Mouse (Mus musculus) lung, embryonic 16.5 days (tissue): ENCODE results near the gene Bmpr2. TPM values are rescaled to one million over a fixed set of nuclear protein-coding genes. Genes with fewer than 3 reads are reported as not detected.

Source experiments
- ATAC-seq: fragments of 200-750 bp; cut with Nextera tagmentation; 2 replicates; pipeline ENCODE4 v1.8.0; 2017; ENCODE audit warnings: low read depth, mild to moderate bottlenecking, moderate library complexity
- H3K27ac ChIP-seq: fragments of 300-500 bp; sonication (generic); 2 replicates; pipeline ENCODE4 v1.5.1; 2014; ENCODE audit warnings: mild to moderate bottlenecking, control low read depth, low read length
- H3K27me3 ChIP-seq: fragments of 300-500 bp; sonication (generic); 2 replicates; pipeline ENCODE4 v1.6.1; 2014; ENCODE audit warnings: low read depth, low read length, mixed read lengths; ENCODE audit not compliant: control insufficient read depth, insufficient read depth
- H3K36me3 ChIP-seq: fragments of 300-500 bp; sonication (generic); 2 replicates; pipeline ENCODE4 v1.6.1; 2014; ENCODE audit warnings: low read length; ENCODE audit not compliant: control insufficient read depth, insufficient read depth
- H3K4me1 ChIP-seq: fragments of 300-500 bp; sonication (generic); replicated peaks from 2 replicates; pipeline ENCODE4 v1.6.1; 2014; ENCODE audit warnings: low read length, mixed read lengths; ENCODE audit not compliant: control insufficient read depth, insufficient read depth
- H3K4me2 ChIP-seq: fragments of 300-500 bp; sonication (generic); 2 replicates; pipeline ENCODE4 v1.6.1; 2014; ENCODE audit warnings: low read depth, low read length, control low read depth
- H3K4me3 ChIP-seq: fragments of 300-500 bp; sonication (generic); 2 replicates; pipeline ENCODE4 v1.5.1; 2014; ENCODE audit warnings: mild to moderate bottlenecking, low read length, control low read depth
- H3K9ac ChIP-seq: fragments of 300-500 bp; sonication (generic); 2 replicates; pipeline ENCODE4 v1.6.1; 2014; ENCODE audit warnings: low read length, control low read depth
- H3K9me3 ChIP-seq: fragments of 300-500 bp; sonication (generic); 2 replicates; pipeline ENCODE4 v1.6.1; 2016; ENCODE audit warnings: low read length; ENCODE audit not compliant: control insufficient read depth
- WGBS: fragments of 180-500 bp; shearing (Covaris S2); extraction: QIAGEN DNeasy Blood & Tissue Kit; methylation state at CpG from one replicate; pipeline ENCODE4 v1.1.7; 2014; 5-methylcytosine and 5-hydroxymethylcytosine counted together
- polyA plus RNA-seq: library from polyadenylated mRNA; unstranded; fragments of >200 nt; fragmentation: Nextera tagmentation; extraction: Ambion mirVana; gene quantifications from 2 replicates; pipeline ENCODE4 v1.2.1, GENCODE M21; 2015

Gene Bmpr2
- polyA plus RNA-seq = 9.0 and 9.4 TPM in 2 replicates

DNA sequence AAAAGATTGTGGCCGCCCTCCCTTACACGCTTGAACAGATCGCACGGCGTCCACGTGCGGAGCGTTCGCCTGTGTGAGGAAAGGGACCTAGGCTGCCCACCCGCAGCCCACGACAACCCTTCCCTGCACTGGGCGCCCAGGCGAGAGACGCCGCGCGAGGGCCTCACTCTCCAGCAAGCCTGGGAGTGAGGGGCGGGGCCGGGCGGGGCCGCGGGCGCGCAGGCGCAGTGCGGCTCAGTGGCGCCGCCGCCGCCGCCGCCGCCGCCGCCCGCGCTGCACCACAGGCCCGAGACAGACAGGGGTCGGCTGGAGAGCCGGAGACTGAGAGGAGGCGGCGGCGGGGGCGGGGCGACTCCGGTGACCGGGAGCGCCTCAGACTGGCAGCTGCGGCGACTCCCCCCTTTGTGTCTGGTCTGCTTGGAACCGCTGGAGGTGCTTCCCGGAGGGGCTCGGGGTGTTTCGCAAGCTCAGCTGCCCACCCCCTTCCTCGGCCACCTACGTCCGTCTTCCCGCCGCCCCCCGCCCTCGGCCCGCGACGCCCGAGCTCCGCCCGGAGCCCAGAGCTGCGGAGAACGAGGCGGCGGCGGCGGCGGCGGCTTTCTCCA is at the start of gene Bmpr2:
Gene Bmpr2, plus strand, starts transcription at position 237 of the 605 bp plus-strand sequence.
- Histone ChIP-seq H3K9me3 (no peaks in the 10 kb centered on the region), H3K27ac (peak within 1 kb of the TSS; percentile 100), H3K4me3 (peak within 1 kb of the TSS; percentile 96), H3K27me3 (no peaks in the 10 kb centered on the region), H3K9ac (peak within 1 kb of the TSS; percentile 97), H3K36me3 (peaks cover 1% of the 10 kb centered on the region; the same call in 1 of the 2 replicates), H3K4me1 (peaks cover 4% of the 10 kb centered on the region; the same call in 1 of the 2 replicates), H3K4me2 (peak within 1 kb of the TSS; percentile 89)
- ATAC-seq = peak; percentile 94
- 0% methylated on average over 37 of the region's 75 CpGs for WGBS

DNA sequence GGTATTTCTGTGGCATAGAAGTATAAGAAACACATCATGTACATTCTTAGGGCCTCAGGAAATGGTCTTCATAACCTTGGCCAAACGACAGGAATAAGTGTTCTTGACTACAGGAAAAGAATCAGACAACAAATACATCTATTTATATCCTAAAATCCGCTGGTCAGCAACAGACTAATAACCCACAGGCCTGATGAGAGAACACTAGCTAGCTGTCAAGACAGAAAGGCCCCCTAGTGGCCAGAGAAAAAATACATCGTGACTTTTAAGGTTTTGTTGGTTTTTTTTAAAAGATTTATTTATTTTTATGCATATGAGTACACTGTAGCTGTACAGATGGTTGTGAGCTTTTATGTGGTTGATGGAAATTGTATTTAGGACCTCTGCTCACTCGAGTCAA is 43.3 kb upstream of the Bmpr2 start:
- Histone ChIP-seq H3K9me3 (no peaks in the 10 kb centered on the region), H3K36me3 (peaks cover 8% of the 10 kb centered on the region), H3K4me2 (no peak overlapping the region), H3K4me3 (no peak overlapping the region), H3K4me1 (no peaks in the 10 kb centered on the region), H3K27me3 (no peaks in the 10 kb centered on the region), H3K27ac (no peak overlapping the region), H3K9ac (no peak overlapping the region)
- 30% methylated on average over 4 of the region's 4 CpGs for WGBS
- peak; percentile 61; the same call in 1 of the 2 replicates for ATAC-seq

GRCm38 (mm10) chr1:59725661-59726060 is 37.5 kb upstream of the Bmpr2 start:
- peak; percentile 80; the same call in 1 of the 2 replicates for ATAC-seq
- Histone ChIP-seq H3K9me3 (no peaks in the 10 kb centered on the region), H3K9ac (no peak overlapping the region), H3K27me3 (no peaks in the 10 kb centered on the region), H3K4me2 (no peak overlapping the region), H3K36me3 (no peaks in the 10 kb centered on the region), H3K4me3 (no peak overlapping the region), H3K4me1 (peaks cover 6% of the 10 kb centered on the region), H3K27ac (no peak overlapping the region)
- WGBS = 42% methylated on average over 4 of the region's 4 CpGs

- Histone ChIP-seq H3K27ac (no peak overlapping the region), H3K36me3 (no peaks in the 10 kb centered on the region), H3K27me3 (no peaks in the 10 kb centered on the region), H3K4me2 (no peak overlapping the region), H3K4me3 (no peak overlapping the region), H3K4me1 (peaks cover 6% of the 10 kb centered on the region), H3K9me3 (no peaks in the 10 kb centered on the region), H3K9ac (no peak overlapping the region)
- WGBS = 72% methylated on average over 8 of the region's 8 CpGs
- ATAC-seq = peak; percentile 25; the same call in 1 of the 2 replicates
Observed at GRCm38 (mm10) chr1:59730106-59730505, 33.1 kb upstream of the Bmpr2 start.

DNA sequence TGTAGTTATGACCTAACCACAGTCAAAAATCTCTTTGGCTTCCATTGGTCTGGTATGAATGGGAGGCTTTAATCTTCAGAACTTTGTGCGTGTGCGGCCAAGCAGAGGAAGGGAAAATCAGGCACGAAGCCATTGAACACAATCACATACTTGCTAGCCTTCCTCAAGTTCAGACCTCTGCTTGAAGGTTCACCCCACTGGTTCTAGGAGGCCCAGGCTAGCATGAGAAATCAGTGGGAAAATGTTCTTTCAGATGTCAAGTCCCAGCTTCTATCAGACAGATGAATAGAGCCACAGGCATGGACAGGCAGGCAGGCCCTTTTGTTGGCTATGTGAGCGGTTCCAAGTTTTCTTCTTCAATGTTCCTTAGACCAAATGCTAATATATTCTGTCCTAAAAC is 32.5 kb upstream of the Bmpr2 start:
- no peaks in the 10 kb centered on the region for H3K9me3 ChIP-seq
- H3K27me3 ChIP-seq = no peaks in the 10 kb centered on the region
- no peak overlapping the region for H3K27ac ChIP-seq
- no peaks in the 10 kb centered on the region for H3K36me3 ChIP-seq
- no peak overlapping the region for H3K4me3 ChIP-seq
- H3K4me2 ChIP-seq = no peak overlapping the region
- 94% methylated on average over 4 of the region's 4 CpGs for WGBS
- H3K9ac ChIP-seq = no peak overlapping the region
- no peak for ATAC-seq
- peaks cover under 1% of the 10 kb centered on the region for H3K4me1 ChIP-seq

DNA sequence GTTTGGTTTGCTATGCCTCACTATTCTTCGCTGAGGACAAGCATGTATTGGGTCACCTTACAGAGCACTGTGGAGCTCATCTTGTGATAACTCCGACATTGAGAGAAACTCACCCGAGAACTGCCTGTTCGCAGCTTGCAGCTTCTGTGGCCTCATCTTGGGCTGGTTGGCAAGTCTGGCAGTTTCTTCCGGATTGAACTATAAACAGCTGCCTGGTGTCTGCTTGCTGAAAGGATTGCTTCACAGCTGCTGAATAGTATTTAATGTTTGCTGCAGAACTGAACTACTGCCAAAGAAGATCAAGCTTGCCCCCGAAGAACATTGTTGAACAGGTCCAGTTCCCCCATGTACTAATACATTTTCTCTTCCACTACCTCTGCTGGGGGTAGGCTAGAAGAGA is 29.1 kb upstream of the Bmpr2 start:
- 44% methylated on average over 6 of the region's 6 CpGs for WGBS
- H3K4me2 ChIP-seq = no peak overlapping the region
- H3K9me3 ChIP-seq = no peaks in the 10 kb centered on the region
- H3K36me3 ChIP-seq = no peaks in the 10 kb centered on the region
- H3K4me1 ChIP-seq = no peaks in the 10 kb centered on the region; the same call in 1 of the 2 replicates
- H3K27ac ChIP-seq = no peak overlapping the region
- H3K27me3 ChIP-seq = no peaks in the 10 kb centered on the region
- peak; percentile 86 for ATAC-seq
- H3K9ac ChIP-seq = no peak overlapping the region
- H3K4me3 ChIP-seq = no peak overlapping the region

DNA sequence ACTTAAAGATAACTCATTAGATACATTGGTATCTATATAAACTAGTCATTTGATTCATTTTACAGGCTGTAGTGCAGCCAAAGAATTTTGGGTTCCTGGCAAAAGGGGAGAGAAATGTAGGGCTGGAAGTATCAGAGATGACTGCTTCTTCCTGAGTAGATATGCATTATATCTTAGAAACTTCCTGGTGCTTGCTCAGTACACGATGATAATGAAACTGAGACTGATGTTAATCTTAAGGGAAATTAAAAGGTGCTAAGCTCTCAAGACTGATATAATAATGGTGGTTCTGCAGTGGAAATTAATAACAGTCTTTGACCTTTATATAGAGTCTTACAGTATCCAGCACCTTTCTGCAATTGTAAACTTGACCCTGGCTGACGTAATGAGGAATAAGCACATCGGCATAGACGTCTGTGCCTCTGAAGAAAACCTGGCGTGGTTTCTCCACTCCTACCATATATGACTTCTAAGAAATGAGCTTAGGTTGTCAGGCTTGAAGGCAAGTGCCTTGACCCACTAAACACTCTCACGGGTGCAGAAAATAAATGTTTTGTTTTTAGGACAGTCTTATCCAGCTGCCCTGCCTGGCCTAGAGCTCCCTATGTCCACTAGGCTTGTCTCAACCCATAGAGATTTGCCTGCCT is 24.3 kb upstream of the Bmpr2 start:
- Histone ChIP-seq H3K36me3 (no peaks in the 10 kb centered on the region), H3K27ac (no peak overlapping the region), H3K9me3 (no peaks in the 10 kb centered on the region), H3K4me2 (no peak overlapping the region), H3K27me3 (no peaks in the 10 kb centered on the region), H3K9ac (no peak overlapping the region), H3K4me3 (no peak overlapping the region), H3K4me1 (peaks cover 8% of the 10 kb centered on the region)
- 62% methylated on average over 6 of the region's 6 CpGs for WGBS
- ATAC-seq = no peak

DNA sequence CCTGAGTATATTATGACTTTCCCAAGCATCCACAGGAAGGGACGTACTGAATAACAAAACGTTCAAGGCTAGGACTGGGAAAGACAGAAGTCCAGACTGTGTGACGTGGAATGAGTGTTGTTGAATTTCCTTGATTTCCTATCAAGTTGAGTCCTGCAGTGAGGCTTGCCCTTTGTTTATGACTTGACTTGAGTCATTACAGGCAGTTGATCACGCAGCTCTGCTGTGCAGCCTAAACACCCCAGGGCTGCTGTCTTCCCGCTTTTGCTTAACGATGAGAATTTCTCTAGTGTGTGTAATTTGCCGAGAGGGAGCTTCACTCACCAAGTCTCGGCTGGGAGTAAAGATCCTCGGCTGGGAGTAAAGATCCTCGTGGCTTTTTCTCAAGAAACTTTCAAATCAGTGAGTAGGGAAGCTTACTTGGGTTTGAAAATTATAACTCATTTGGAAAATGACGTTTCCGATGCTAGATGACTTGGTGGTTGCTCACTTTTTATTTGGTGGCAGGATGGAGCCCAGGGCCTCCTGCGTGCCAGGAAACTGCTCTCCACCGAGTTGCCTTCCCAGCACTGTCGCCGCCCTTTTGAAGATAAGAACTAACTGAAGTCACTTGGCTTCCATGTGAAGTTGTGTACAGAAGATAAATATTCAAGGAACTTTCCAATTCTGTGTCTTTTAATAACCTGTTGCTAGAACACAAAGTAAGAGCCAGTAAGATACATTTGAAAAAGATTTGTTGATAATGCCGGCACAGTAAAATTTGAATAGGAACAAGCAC is 23.4 kb upstream of the Bmpr2 start:
- H3K4me2 ChIP-seq = no peak overlapping the region
- H3K36me3 ChIP-seq = no peaks in the 10 kb centered on the region
- peaks cover 8% of the 10 kb centered on the region for H3K4me1 ChIP-seq
- no peak overlapping the region for H3K9ac ChIP-seq
- no peak overlapping the region for H3K27ac ChIP-seq
- H3K9me3 ChIP-seq = no peaks in the 10 kb centered on the region
- H3K4me3 ChIP-seq = no peak overlapping the region
- WGBS = 40% methylated on average over 17 of the region's 17 CpGs
- no peak for ATAC-seq
- no peaks in the 10 kb centered on the region for H3K27me3 ChIP-seq

GRCm38 (mm10) chr1:59749047-59749446 is 14.2 kb upstream of the Bmpr2 start:
- Histone ChIP-seq H3K27ac (no peak overlapping the region), H3K27me3 (no peaks in the 10 kb centered on the region), H3K4me2 (no peak overlapping the region), H3K4me3 (no peak overlapping the region), H3K36me3 (no peaks in the 10 kb centered on the region), H3K4me1 (no peaks in the 10 kb centered on the region), H3K9me3 (no peaks in the 10 kb centered on the region), H3K9ac (no peak overlapping the region)
- WGBS = 46% methylated on average over 2 of the region's 2 CpGs
- ATAC-seq = no peak
